Mouse (Mus musculus) thymus, adult 2 months (tissue): Measurements from ENCODE around the gene Sav1.

Experiments
- CTCF ChIP-seq: fragments of 200-500 bp; IDR thresholded peaks from 2 replicates; pipeline ENCODE4 v1.5.1; 2012; ENCODE audit warnings: mild to moderate bottlenecking, control low read depth, low read length, moderate library complexity, borderline replicate concordance; ENCODE audit not compliant: control insufficient read depth, poor library complexity, insufficient read depth; ENCODE audit errors: extremely low read depth
- POLR2A ChIP-seq: fragments of 200-500 bp; IDR thresholded peaks from 2 replicates; pipeline ENCODE4 v1.6.1; 2012; ENCODE audit warnings: mild to moderate bottlenecking, low read length, control low read depth, moderate library complexity; ENCODE audit not compliant: control insufficient read depth, poor library complexity, insufficient read depth; ENCODE audit errors: extremely low read depth

- TF ChIP-seq CTCF (no peak), POLR2A (no peak)
Measured at GRCm38 (mm10) chr12:70015936-70016335, 29.1 kb upstream of the Sav1 start.
